Mouse (Mus musculus): Measurements from ENCODE around the gene Exoc3l4. TPM values are rescaled to one million over a fixed set of nuclear protein-coding genes. Genes with fewer than 3 reads are reported as not detected.

The Exoc3l4 gene
- polyA plus RNA-seq, 1 experiment from 2014 or later: 10.2 TPM

DNA sequence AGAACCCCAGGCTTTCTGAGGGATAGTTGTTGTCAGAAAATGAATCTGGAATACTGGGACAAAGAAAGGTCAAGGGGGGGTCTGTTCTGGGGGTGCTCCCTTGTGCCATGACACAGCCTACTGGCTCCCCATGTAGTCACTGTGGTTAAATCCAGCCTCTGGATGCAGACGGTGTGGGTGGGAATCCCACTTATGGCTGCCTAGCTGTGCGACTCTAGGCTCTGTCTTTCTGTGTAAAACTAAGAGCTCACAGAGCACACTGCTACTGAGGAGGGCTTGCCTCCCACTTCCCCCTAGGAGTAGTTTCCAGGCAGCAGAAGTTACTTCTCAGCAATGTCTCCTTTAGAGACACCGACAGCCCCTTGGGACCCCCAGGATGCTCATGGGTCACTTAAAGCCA lies 19.4 kb downstream of the Exoc3l4 start:
- ATAC-seq (ENCODE audit: extremely low read depth, insufficient number of reproducible peaks, low FRiP score, low TSS enrichment): no peak
- Histone ChIP-seq H3K27me3 (replicated peaks) (peaks cover 89% of the 10 kb centered on the region), H3K4me2 (no peak overlapping the region), H3K36me3 (no peaks in the 10 kb centered on the region), H3K9me3 (no peaks in the 10 kb centered on the region), H3K4me1 (peaks cover 43% of the 10 kb centered on the region), H3K4me3 (no peak overlapping the region), H3K9ac (no peak overlapping the region), H3K27ac (replicated peaks) (no peak overlapping the region)
- 87% methylated on average over 3 of the region's 3 CpGs for WGBS

GRCm38 (mm10) chr12:111436640-111437039 lies 19.8 kb downstream of the Exoc3l4 start:
- Histone ChIP-seq H3K36me3 (no peaks in the 10 kb centered on the region), H3K27me3 (replicated peaks) (peaks cover 89% of the 10 kb centered on the region), H3K4me1 (peaks cover 40% of the 10 kb centered on the region), H3K4me2 (no peak overlapping the region), H3K27ac (replicated peaks) (no peak overlapping the region), H3K9ac (no peak overlapping the region), H3K9me3 (no peaks in the 10 kb centered on the region), H3K4me3 (no peak overlapping the region)
- 49% methylated on average over 8 of the region's 8 CpGs for WGBS
- ATAC-seq (ENCODE audit: extremely low read depth, insufficient number of reproducible peaks, low FRiP score, low TSS enrichment): no peak

- Histone ChIP-seq H3K4me1 (peaks cover 40% of the 10 kb centered on the region), H3K27ac (replicated peaks) (no peak overlapping the region)
- WGBS: 69% methylated on average over 5 of the region's 5 CpGs
Measured at GRCm38 (mm10) chr12:111437222-111437900, 20.5 kb downstream of the Exoc3l4 start.

DNA sequence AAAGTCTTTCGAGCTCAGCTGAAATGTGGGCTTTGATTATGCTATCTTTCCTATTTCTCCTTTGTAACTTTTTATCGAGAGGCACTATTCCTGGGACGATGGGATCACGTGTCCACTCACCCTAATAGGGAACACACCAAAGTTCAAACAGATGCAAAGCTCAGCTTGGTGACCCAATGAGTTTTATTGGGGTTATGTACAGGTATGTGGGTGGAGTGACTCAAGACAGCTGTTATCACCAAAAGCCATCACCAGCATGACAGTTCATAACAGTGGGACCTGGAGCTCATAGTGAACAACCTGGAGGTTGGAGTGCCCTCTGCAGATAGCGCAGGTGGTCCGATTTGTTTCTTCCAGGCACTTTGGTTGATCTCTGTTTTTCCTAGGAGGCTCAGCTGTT lies 22.0 kb downstream of the Exoc3l4 start:
- H3K4me1 ChIP-seq: peaks cover 45% of the 10 kb centered on the region
- no peaks in the 10 kb centered on the region for H3K9me3 ChIP-seq
- ATAC-seq (ENCODE audit: extremely low read depth, insufficient number of reproducible peaks, low FRiP score, low TSS enrichment): no peak
- H3K9ac ChIP-seq: no peak overlapping the region
- H3K4me3 ChIP-seq: no peak overlapping the region
- peaks cover 92% of the 10 kb centered on the region for H3K27me3 ChIP-seq (replicated peaks)
- H3K36me3 ChIP-seq: no peaks in the 10 kb centered on the region
- 82% methylated on average over 6 of the region's 6 CpGs for WGBS
- H3K4me2 ChIP-seq: no peak overlapping the region
- no peak overlapping the region for H3K27ac ChIP-seq (replicated peaks)

More at GRCm38 (mm10) chr12:111437222-111437900, 20.5 kb downstream of the Exoc3l4 start:
- H3K4me3 ChIP-seq: no peak overlapping the region
- no peak overlapping the region for H3K9ac ChIP-seq
- H3K4me2 ChIP-seq: no peak overlapping the region
- H3K27me3 ChIP-seq (replicated peaks): peaks cover 89% of the 10 kb centered on the region
- no peak for ATAC-seq (ENCODE audit: extremely low read depth, insufficient number of reproducible peaks, low FRiP score, low TSS enrichment)
- no peaks in the 10 kb centered on the region for H3K36me3 ChIP-seq
- H3K9me3 ChIP-seq: no peaks in the 10 kb centered on the region

GRCm38 (mm10) chr12:111440701-111441373 lies 24.0 kb downstream of the Exoc3l4 start:
- Histone ChIP-seq H3K4me1 (peaks cover 42% of the 10 kb centered on the region), H3K9ac (no peak overlapping the region), H3K4me2 (no peak overlapping the region), H3K27me3 (replicated peaks) (peaks cover 98% of the 10 kb centered on the region), H3K9me3 (no peaks in the 10 kb centered on the region), H3K27ac (replicated peaks) (no peak overlapping the region), H3K36me3 (no peaks in the 10 kb centered on the region), H3K4me3 (no peak overlapping the region)
- no peak for ATAC-seq (ENCODE audit: extremely low read depth, insufficient number of reproducible peaks, low FRiP score, low TSS enrichment)
- WGBS: 91% methylated on average over 9 of the region's 9 CpGs

GRCm38 (mm10) chr12:111441523-111441922 lies 24.7 kb downstream of the Exoc3l4 start:
- ATAC-seq (ENCODE audit: extremely low read depth, insufficient number of reproducible peaks, low FRiP score, low TSS enrichment): no peak
- Histone ChIP-seq H3K36me3 (no peaks in the 10 kb centered on the region), H3K9ac (no peak overlapping the region), H3K27ac (replicated peaks) (no peak overlapping the region; the same call in 1 of the 2 replicates), H3K27me3 (replicated peaks) (peaks cover 98% of the 10 kb centered on the region), H3K4me2 (peak overlapping the region; percentile 85; the same call in 1 of the 2 replicates), H3K9me3 (no peaks in the 10 kb centered on the region), H3K4me3 (no peak overlapping the region), H3K4me1 (peaks cover 45% of the 10 kb centered on the region)
- 65% methylated on average over 3 of the region's 3 CpGs for WGBS

DNA sequence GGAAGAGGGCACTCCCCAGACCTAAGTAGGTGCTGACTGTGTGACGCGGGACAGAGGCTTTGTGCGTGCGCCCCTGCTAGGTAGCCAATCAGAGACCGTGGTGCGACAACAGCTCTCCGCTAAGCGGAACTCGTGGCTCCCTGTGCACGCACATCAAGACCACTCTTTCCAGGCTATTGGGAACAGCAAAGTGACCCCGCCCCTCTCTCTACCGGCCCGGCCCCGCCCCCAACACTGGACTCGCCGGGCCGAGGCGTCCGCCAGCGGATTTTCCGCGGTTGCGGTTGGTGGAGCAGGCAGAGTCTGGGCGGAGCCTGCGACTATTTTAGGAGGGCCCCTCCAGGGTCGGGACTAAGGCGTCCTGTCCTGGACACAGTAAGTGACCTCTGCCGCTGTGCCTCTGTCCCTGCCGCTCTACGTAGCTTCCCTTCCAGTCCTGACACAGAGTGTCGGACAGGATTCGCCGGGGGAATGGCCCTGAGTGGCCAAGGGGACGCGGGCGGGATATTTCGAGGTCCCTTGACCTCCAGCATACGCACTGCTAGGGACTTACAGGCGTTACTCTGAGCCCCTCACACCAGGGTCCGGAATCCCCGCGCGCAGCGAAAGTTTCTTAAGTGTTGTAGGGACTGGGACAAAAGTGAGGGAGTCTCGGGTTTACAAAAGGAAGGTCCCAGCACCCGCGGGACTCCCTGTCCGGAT lies 25.6 kb downstream of the Exoc3l4 start, which contains the start of gene Tnfaip2:
TSS of gene Tnfaip2 (plus strand) at position 161 of the 702 bp plus-strand sequence.
- Histone ChIP-seq H3K4me3 (peak within 1 kb of the TSS; percentile 56), H3K4me1 (peaks cover 47% of the 10 kb centered on the region), H3K4me2 (peak within 1 kb of the TSS; percentile 85), H3K9me3 (no peaks in the 10 kb centered on the region), H3K27me3 (replicated peaks) (peaks cover 98% of the 10 kb centered on the region), H3K36me3 (no peaks in the 10 kb centered on the region), H3K27ac (replicated peaks) (peak within 1 kb of the TSS; percentile 13), H3K9ac (peak within 1 kb of the TSS; percentile 80)
- WGBS: under 1% methylated on average over 48 of the region's 48 CpGs
- peak; percentile 73 for ATAC-seq (ENCODE audit: extremely low read depth, insufficient number of reproducible peaks, low FRiP score, low TSS enrichment)

DNA sequence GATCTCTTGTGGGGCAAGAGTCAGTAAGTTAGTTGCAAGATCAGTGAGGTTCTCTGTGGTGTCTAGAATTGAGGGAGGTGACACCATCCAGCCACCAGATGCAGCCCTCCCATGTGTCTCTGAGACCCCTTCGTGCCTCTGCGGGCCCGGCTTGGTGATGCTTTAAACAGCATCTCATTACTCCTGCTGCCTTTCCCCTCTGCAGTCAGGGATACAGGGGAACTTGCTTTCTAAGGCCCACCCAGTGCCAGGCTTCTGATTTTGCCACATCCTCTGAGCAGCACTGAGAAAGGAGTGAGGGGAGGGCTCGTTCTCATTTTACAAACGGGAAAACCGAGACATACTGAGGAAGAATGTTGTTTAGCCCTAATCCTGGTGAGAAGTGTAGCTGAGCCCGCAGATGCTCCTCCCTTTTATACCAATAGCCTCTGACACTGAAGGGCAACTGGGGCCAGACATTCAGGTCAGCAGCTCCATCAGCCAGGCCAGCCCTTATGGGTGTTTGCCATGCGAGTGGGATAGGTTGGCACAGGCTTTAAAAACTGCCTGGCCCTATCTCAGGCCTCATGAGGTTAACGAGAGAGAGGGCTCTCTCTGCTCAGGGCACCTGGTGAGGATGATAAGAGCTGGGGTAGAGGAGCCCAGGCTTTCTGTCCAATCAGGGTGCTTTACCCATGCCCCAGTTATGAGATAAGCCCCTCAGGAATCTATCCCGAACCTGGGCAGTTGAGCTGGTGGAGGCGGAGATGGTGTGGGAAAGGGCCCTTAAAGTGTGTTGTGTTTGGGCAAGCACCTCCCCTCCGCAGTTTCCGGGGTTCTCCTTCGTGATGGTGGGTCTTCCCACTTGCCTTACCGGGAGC lies 26.4 kb downstream of the Exoc3l4 start:
- Histone ChIP-seq H3K27me3 (replicated peaks) (peaks cover 98% of the 10 kb centered on the region), H3K9ac (peak overlapping the region; percentile 80), H3K27ac (replicated peaks) (peak overlapping the region; percentile 13; the same call in 1 of the 2 replicates), H3K36me3 (no peaks in the 10 kb centered on the region), H3K4me3 (peak overlapping the region; percentile 56), H3K4me1 (peaks cover 55% of the 10 kb centered on the region), H3K9me3 (no peaks in the 10 kb centered on the region), H3K4me2 (peak overlapping the region; percentile 85)
- ATAC-seq (ENCODE audit: extremely low read depth, insufficient number of reproducible peaks, low FRiP score, low TSS enrichment): no peak
- WGBS: 21% methylated on average over 15 of the region's 15 CpGs

DNA sequence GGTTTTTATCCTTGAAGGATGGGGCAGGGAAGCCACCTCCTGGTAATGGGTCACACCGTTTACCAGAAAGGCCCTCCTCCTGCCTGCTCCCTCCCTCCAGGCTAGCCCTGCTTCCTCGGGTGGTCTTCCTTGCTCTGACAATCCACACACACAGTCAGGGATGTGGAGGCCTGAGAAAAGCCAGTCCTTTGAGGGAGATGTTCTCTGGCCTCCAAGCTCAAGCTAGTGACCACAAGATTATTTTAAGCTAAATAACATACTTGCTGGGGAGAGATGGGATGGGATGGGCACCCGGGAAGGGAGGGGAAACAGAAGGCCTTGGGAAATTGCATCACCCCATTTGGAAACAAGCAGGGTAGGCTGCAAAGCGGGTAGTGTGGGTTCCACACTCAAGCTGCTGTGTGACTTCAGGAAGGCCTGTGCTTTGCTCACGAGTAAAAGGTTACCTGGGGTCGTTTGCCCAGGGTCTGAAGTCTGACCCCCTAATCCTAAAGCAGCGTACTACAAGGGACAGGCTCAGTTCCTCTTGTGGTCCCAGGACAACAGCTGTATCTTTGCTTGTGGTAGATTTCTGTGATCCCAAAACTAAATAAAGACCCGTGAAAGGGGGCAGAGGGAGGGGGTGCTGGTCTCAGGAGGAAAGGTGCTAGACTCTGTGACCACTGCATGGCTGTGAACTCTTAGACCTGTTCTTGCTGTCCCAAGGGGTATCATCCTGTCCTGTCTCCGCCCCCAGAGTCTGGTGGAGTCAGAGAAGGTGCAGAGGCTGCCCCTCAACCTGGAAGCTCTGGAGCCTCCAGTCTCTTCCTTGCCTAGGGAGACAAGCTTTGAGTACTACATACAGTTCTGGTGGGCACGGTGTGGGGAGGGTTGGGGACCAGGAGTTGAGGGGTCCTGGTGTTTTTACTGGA lies 27.4 kb downstream of the Exoc3l4 start:
- Histone ChIP-seq H3K4me3 (peak overlapping the region; percentile 56), H3K27ac (replicated peaks) (no peak overlapping the region), H3K27me3 (replicated peaks) (peaks cover 98% of the 10 kb centered on the region), H3K4me1 (peaks cover 64% of the 10 kb centered on the region), H3K36me3 (no peaks in the 10 kb centered on the region), H3K9ac (peak overlapping the region; percentile 80; the same call in 1 of the 2 replicates), H3K9me3 (no peaks in the 10 kb centered on the region), H3K4me2 (peak overlapping the region; percentile 85)
- 43% methylated on average over 10 of the region's 10 CpGs for whole genome bisulfite sequencing
- no peak for ATAC-seq (ENCODE audit: extremely low read depth, insufficient number of reproducible peaks, low FRiP score, low TSS enrichment)
